Mouse (Mus musculus): ENCODE results near the gene Hes7.
"Not testable (repeated sequence)": the region's sequence is repeated elsewhere in the genome, so short reads cannot be mapped to it uniquely, and the experiment has no call there.

The Hes7 gene

DNA sequence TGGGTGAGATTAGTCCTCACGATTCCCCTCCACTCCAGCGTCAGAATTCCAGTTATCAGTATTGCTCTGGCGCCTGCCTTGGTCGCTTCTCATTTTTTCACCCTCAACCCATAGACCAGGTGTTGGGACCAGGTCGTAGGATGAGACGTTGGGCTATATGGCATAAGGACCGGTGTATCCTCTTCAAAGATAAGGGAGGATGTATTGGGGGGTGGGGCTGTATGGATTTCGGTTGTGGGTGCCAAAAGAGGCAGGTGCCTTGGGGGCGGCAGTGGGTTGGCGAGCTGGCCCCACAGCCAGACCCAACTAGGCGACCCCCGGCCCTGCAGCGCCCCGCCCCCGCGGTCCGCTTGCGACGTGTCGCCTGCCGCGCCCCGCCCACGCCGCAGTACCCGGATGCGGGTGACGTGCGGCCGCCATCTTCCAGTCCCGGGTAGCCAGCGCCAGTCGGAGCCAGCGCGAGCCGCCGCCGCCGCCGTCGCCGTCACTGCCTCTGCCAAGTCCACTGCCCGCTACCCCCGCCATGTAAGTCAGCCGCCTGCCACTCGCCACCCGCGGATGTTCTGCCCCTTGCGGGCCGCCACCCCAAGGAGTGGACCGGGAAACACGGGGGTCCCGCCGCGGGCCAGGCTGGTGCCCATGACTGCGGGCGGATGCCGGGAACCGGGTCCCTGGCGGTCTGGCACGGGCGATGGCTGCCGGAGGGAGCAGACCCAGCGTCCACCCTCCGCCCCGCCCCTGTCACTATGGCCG, 31.9 kb upstream of the Hes7 start, which contains the start of gene Vamp2:
Vamp2 (plus strand) TSS at position 388 of the 753 bp plus-strand sequence.
- peak; percentile 87 to 89 for DNase-seq

DNA sequence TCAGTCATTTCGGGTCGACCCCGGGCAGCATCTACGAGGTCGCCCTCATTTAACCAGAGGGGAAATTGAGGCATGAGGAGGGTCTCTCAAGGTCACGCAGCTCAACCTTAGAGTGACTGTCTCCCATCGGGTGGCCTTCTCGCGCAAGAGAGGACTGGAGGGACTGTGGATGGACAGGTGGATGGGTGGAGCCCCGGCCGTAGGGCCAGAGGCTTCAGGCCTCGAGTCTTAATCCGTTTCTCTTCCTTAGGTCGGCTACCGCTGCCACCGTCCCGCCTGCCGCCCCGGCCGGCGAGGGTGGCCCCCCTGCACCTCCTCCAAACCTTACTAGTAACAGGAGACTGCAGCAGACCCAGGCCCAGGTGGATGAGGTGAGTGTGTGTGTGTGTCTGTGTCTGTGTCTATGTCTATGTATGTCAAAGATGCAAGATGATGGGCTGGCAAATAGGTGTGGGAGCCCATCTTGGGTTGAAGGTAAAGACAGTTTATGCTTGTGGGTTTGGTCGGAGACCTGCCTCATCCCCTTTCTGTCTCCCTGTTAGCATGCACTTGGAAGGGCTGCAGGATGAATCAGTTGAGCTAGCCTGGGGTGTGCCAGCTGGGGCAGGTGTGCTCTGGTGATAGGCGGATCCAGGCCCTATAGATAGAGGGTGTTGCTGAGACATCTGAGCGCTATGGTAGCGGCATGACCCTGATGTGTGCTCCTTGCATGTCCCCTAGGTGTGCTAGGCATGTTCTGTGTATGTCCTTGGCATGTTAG, 31.2 kb upstream of the Hes7 start:
- no peak for DNase-seq

DNA sequence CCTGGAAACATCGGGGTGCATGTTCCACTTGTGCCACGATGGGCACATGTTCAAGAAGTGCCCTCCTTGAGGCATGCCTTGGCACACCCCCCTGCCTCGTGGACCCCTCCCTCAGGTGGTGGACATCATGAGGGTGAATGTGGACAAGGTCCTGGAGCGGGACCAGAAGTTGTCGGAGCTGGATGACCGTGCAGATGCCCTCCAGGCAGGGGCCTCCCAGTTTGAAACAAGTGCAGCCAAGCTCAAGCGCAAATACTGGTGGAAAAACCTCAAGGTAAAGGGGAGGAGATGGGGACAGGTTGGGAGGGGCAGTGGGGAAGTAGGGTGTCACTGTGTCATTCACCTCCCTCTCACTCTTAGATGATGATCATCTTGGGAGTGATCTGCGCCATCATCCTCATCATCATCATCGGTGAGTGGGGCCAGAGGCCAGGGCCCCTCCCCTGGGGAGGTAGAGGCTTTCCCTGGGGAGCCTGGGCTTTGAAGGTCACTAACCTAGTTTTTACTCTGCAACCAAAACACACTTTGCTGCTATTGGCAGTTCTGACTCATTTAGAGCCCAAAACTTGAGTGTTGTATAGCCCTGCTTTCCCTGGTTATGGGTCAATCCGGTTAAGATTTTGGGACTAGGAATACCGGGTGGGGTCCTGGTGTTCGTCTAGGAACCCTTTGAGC, 30.5 kb upstream of the Hes7 start:
- DNase-seq, result no peak

- no peak for DNase-seq
Measured at GRCm38 (mm10) chr11:69090367-69090766, 29.8 kb upstream of the Hes7 start.

- no peak for DNase-seq
Measured at GRCm38 (mm10) chr11:69091566-69092385, 28.4 kb upstream of the Hes7 start.

- DNase-seq, result peak; percentile 89 to 97
Measured at GRCm38 (mm10) chr11:69092386-69092751, 27.8 kb upstream of the Hes7 start.

- DNase-seq, result no peak
Measured at GRCm38 (mm10) chr11:69092871-69093270, 27.3 kb upstream of the Hes7 start.

- DNase-seq, result not testable (repeated sequence)
Measured at GRCm38 (mm10) chr11:69093856-69094255, 26.3 kb upstream of the Hes7 start.

DNA sequence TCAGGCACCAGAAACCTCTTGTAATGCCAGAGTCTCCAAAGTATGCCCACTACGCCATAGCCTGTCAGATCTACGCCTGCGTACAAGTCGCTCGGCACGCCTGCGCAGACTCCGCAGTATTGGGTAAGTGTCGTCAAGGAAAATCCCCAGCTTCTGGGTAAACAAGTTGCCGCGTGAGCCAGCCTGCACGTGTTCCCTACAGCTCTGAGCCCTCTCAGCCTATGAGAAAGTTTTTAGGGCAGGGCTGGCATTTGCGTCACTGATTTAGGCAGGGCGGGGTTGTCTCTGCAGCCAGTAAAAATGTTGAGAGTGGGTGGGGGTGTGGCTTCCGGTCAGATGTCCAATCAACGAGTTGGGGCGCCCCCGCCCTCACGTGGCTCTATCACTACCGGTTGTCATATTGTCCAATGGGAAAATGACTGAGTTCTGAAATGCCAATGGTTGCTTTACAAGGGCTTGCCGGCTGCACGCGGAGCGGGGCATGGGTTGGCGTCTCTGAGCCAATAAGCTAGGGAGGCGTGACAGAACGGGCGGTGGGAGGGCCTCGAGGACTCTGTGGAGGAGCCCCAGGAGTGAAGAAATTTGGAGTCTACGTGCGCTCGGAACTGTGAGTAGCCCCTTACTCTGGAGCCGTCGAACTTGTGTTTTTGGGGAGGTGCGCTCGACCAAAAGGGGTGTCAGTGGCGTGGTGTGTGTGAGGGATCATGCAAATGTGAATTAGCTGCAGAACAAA, 25.3 kb upstream of the Hes7 start, which contains the start of gene Per1:
Per1 (plus strand) TSS at position 521 of the 733 bp plus-strand sequence.
- peak; percentile 100 for DNase-seq

GRCm38 (mm10) chr11:69095511-69096231, 24.5 kb upstream of the Hes7 start:
- DNase-seq, result no peak

DNA sequence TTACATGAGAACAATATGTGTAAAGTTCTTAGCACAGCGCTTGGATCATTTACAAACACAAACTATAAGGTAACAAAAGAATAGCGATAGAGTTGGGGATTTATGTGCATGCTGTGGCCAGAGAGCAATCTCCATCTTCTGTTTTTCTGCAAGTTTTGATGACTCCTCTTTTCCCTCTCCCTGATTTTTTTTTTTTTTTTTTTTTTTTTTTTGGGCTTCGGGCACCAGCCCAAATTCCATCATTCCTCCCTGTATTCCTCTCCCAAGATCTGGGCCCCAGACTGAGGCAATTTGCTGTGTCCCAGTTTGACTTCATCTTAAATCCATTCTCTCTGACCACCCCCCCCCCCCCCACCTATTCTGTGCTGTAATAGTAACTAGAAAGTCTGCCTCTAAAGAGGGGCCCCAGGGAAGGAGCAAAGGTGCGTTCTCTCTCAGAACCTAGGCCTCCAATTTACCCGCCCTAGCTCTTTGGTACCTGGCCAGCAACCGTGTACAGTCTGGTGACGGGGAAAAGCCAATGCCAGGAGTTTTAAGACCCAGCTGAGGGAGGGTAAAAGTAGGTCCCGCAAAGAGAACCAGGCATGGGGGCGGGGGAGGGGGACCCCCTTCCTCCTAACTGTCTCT, 23.7 kb upstream of the Hes7 start:
- no peak for DNase-seq

DNA sequence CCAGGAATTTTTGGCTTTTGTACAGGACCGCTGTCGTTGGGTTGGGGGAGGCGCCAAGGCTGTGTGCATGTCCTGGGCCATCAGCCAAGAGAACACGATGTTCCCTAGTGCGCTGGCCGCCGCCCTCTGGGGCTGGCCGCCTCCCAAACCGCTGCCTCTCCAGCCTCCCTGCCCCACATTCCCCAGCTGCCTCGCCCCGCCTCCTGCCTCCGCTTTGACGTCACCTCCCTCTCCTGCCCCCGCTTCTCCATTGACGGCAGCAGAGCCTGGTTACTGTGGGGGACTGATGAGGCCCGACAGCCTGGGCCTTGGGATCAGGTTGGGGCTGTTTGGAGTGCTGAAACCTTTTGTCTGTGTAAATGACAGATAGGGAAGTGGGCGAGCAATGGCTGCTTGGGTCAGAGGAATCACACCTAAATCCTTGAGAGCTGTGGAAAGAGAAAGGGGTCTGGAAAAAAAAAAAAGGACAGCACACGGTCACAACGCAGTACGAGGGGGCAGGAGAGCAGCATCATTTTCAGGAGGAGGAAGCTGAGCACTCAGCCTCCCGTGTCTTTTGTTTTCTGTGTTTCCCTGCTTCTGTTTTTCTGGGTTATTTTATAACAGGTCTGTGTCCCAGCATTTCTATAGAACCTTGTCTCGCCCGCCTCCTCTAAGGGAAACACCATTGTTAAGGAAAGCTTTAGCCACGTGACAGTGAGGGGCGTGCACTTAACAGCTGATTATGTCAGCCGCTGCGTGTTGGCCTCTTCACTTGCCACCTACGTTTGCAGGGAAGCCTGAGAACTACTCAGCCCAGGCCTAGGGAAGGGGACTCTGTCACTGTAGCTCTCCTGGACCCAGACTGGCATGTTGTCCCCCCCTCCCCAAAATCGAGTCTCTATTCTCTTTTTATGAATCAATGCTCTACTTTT, 23.0 kb upstream of the Hes7 start:
- DNase-seq, result peak; percentile 99

GRCm38 (mm10) chr11:69098039-69098761, 22.0 kb upstream of the Hes7 start:
- DNase-seq, result no peak

DNA sequence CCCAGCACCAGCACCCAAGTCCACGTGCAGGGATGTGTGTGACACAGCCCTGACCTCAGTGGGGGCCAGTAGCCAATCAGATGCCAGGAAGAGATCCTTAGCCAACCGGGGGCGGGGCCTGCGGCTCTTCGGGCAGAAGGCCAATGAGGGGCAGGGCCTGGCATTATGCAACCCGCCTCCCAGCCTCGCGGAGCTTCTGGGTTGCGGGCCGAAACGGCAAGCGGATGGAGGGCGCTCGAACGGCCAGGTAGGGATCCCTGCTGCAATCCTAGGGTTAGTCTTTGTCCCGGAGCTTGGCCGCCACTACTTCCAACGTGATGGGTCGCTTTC, 21.5 kb upstream of the Hes7 start:
- DNase-seq, result peak; percentile 98 to 99

GRCm38 (mm10) chr11:69099177-69099914, 20.9 kb upstream of the Hes7 start:
- DNase-seq, result peak; percentile 72 to 87

DNA sequence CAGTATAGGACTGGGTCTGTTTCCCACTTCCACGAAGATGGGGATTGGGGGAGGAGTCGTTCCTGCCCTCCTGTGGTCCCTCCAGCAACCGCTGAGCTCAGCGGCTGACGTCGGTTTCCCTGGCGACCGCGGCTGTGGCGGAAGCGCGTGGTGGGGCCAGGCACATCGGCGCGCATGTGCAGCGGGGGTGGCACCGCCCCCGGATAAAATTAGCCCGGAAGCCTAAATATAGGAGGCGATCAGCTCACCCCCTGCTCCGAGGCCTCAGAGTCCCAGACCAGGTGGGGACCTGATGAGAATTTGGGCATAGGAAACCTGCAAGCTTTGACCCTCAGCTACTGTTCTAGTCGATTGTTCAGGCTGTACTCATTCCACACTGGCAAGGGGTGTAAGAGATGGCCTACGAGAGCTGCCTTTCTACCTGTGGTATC, 20.3 kb upstream of the Hes7 start:
- DNase-seq, result peak; percentile 87 to 91

DNA sequence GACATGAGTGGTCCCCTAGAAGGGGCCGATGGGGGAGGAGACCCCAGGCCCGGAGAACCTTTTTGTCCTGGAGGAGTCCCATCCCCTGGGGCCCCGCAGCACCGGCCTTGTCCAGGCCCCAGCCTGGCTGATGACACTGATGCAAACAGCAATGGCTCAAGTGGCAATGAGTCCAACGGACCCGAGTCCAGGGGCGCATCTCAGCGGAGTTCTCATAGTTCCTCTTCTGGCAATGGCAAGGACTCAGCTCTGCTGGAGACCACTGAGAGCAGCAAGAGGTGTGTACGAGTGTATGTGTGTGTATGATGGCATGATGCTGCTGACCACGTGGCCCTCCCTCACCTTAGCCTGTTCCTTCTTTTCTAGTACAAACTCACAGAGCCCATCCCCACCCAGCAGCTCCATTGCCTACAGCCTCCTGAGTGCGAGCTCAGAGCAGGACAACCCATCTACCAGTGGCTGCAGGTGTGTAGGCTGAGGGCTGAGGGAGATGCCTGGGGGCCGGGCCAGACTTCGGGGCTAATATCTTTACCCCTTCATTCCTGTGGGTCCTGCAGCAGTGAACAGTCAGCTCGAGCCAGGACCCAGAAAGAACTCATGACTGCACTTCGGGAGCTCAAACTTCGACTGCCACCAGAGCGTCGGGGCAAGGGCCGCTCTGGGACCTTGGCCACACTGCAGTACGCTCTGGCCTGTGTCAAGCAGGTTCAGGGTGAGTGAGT, 19.4 kb upstream of the Hes7 start:
- no peak for DNase-seq
